Mouse (Mus musculus): ENCODE data around the gene Zfp579. TPM values are rescaled to one million over a fixed set of nuclear protein-coding genes. Genes with fewer than 3 reads are reported as not detected.

Gene Zfp579
- 10 to 100 TPM; 28.9 to 33.0 TPM for total RNA-seq (2021)
- long read RNA-seq, experiment 1, transcript Zfp579-206 (1 exons, 2,489 nt) = minor isoform, 5 of 21 reads
- long read RNA-seq, experiment 1, transcript Zfp579-201 (2 exons, 2,157 nt) = major isoform, 16 of 21 reads
- long read RNA-seq, experiment 1, partial matches to known transcripts = 0 of 21 reads
- long read RNA-seq, experiment 1, other reads (novel, unspliced or antisense) = 0 of 21 reads
- long read RNA-seq, experiment 2, transcript Zfp579-201 (2 exons, 2,157 nt) = minor isoform, 13 of 30 reads
- long read RNA-seq, experiment 2, transcript Zfp579-206 (1 exons, 2,489 nt) = major isoform, 15 of 30 reads
- long read RNA-seq, experiment 2, partial matches to known transcripts = 0 of 30 reads
- long read RNA-seq, experiment 2, other reads (novel, unspliced or antisense) = 2 of 30 reads

DNA sequence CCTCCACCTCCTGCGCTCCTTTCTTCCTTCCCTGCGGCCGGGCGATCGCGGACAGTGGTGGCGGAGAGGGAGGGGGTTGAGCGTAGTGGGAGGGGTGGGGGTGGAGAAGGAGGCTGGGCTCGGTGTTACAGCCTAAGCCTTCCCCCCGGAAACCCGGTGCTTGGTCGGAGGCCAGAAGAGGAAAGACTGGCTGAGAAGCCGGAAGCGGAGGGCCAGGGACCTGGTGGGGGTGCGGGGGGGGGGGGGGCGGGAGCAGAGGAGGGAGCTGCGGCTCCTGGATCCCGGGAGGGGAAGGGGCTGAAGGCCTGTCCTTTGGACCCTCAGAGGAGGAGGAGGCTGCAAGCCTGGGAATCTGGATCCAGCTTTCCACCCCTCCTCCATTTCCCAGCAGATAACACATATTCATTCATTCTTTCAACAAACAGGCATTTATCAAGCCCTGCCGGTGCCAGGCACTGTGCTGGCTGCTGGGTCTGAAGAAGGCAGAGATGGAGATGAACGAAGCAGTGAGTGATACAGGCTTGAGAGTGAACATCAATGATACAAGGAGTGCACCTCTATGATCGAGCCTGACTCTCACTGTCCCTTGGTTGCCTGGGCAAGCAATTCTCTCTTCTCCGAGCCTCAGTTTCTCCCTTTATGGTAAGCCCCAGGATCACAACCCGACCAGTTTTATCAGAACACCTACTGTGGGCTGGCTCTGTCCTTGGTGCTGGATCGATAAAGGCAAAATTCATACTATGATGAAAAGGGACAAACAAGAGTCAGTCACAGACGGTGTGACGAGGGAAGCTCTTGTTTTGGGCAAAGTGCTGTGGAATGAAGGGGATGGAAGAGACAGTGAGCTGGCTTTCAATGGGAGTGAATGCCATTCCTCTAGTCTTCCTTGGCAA, at the start of gene Zfp579:
Zfp579 (minus strand) TSS at position 156 of the 893 bp plus-strand sequence.
- peak within 1 kb of the TSS; percentile 93 for H3K27ac ChIP-seq
- peak; percentile 90 to 95 for DNase-seq (ENCODE audit: extremely low spot score in 1 of 2, low spot score in 2 of 2)
- TF ChIP-seq CTCF (IDR thresholded peaks at IDR 0.05) = no peak
- intact Hi-C loops (cut with DNase I) = loop anchor here (1.0 to 5.0 kb wide), 4 partner anchors 18 to 448 kb away; partner anchors contain the start of genes Fiz1, Zfp524 and Zfp580
- H3K4me3 ChIP-seq = peak within 1 kb of the TSS; percentile 88

- intact Hi-C loops (cut with DNase I) = no loop called here
- no peak for TF ChIP-seq CTCF (IDR thresholded peaks at IDR 0.05)
- Histone ChIP-seq H3K4me3 (no peak overlapping the region), H3K27ac (no peak overlapping the region)
- DNase-seq (ENCODE audit: extremely low spot score in 1 of 2, low spot score in 2 of 2) = no peak
These were observed 49.0 kb upstream of the Zfp579 start for GRCm38 (mm10) chr7:5044981-5045380.

DNA sequence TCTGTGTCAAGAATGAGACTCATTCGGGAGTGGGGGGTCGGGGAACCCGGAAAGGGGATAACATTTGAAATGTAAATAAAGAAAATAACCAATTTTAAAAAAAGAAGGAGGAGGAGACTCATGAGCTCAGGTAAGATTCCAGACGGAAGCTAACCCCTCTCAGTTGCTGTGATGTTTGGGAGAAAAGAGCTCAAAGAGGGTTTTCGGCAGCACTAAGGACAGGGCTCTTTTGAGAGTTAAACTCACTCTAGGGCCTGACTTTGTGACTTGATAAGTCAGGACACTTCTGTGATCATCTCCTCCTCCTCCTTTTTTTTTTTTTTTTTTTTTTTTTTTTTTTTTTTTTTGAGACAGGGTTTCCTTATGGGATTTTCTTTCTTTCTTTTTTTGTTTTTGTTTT, 43.0 kb upstream of the Zfp579 start:
- intact Hi-C loops (cut with DNase I) = loop anchor here (2.0 kb wide), 1 partner anchor 24 kb away; the partner anchor contains the start of genes Fiz1, Gm44973 and Zfp524
- no peak for DNase-seq (ENCODE audit: extremely low spot score in 1 of 2, low spot score in 2 of 2)
- peak overlapping the region; percentile 70 for H3K4me3 ChIP-seq
- no peak for TF ChIP-seq CTCF (IDR thresholded peaks at IDR 0.05)
- peak overlapping the region; percentile 97; the same call in 1 of the 2 replicates for H3K27ac ChIP-seq

- H3K27ac ChIP-seq = peak within 1 kb of the TSS; percentile 97
- no peak; the same call in 1 of the 2 replicates for TF ChIP-seq CTCF (IDR thresholded peaks at IDR 0.05)
- peak; percentile 90 to 93 for DNase-seq (ENCODE audit: extremely low spot score in 1 of 2, low spot score in 2 of 2)
- intact Hi-C loops (cut with DNase I) = loop anchor here (2.0 kb wide), 1 partner anchor 23 kb away; the partner anchor contains the start of genes Fiz1, Gm44973 and Zfp524
- H3K4me3 ChIP-seq = peak within 1 kb of the TSS; percentile 70
These were observed 42.3 kb upstream of the Zfp579 start, which contains the start of gene Zfp784 for GRCm38 (mm10) chr7:5038109-5038732. TSS of gene Zfp784 (minus strand) at chr7:5038446.

DNA sequence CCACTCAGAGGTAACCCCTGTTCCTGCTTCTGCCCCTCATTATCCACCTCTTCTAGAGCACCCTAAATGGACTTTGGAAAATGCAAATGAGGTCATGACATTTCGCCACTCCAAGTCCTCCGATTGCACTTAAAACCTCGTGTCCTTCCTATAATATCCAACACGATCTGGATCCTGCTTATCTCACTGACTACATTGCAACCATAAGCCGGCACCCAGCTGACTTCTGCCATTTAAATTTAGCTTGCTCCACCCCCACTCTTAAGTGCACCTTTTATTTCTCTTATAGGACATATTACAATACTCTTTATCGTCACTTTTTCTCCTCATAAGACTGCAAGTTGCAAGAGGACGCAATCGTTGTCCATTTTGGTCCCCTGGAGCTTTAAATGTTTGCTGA, 41.5 kb upstream of the Zfp579 start:
- DNase-seq (ENCODE audit: extremely low spot score in 1 of 2, low spot score in 2 of 2) = no peak
- no peak for TF ChIP-seq CTCF (IDR thresholded peaks at IDR 0.05)
- peak overlapping the region; percentile 70; the same call in 1 of the 2 replicates for H3K4me3 ChIP-seq
- intact Hi-C loops (cut with DNase I) = loop anchor here (2.0 kb wide), 1 partner anchor 17 kb away; the partner anchor contains the start of genes Ccdc106 and Zfp865
- H3K27ac ChIP-seq = peak overlapping the region; percentile 97

DNA sequence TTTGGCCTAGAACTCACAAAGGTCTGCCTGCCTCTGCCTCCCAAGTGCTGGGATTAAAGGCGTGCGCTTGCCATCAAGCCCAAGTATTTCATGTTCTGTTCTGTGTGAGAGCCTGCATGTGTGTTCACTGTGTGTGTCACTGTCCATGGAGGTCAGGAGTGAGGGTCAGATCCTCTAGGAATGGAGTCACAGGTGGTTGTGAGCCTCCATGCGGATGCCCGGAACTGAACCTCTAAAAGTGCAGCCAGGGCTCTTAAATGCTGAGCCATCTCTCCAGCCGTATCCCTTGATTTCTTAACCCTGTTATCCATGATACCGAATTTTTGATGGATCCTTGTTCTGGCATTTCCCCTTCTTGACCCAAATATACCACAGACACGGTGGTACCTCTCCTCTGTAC, 41.1 kb upstream of the Zfp579 start:
- H3K27ac ChIP-seq = no peak overlapping the region
- H3K4me3 ChIP-seq = no peak overlapping the region
- intact Hi-C loops (cut with DNase I) = loop anchor here (2.0 kb wide), 1 partner anchor 16 kb away; the partner anchor contains the start of genes Ccdc106 and Zfp865

GRCm38 (mm10) chr7:5036136-5036535, 40.2 kb upstream of the Zfp579 start:
- DNase-seq (ENCODE audit: extremely low spot score in 1 of 2, low spot score in 2 of 2) = no peak
- H3K4me3 ChIP-seq = no peak overlapping the region
- no peak for TF ChIP-seq CTCF (IDR thresholded peaks at IDR 0.05)
- intact Hi-C loops (cut with DNase I) = loop anchor here (2.0 kb wide), 1 partner anchor 15 kb away; the partner anchor contains the start of genes Ccdc106 and Zfp865
- H3K27ac ChIP-seq = no peak overlapping the region

More for the DNA sequence above, 41.1 kb upstream of the Zfp579 start:
- TF ChIP-seq CTCF (IDR thresholded peaks at IDR 0.05) = no peak
- no peak for DNase-seq (ENCODE audit: extremely low spot score in 1 of 2, low spot score in 2 of 2)

DNA sequence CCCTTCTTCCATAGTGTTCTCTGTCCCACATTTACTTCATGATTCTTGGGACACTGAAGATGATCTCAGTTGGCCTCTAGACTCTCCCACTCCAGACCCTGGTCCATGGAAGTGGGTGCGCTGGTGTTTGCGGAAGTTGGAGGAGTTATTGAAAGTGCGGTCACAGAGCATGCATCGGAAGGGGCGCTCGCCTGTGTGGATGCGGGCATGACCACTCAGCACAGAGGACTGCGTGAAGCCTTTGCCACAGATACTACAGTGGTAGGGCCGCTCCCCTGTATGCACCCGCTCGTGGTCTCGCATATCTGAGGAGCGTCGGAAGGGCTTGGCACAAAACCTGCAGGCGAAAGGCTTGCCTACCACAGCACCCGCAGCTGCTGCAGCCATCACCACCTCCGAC, 39.7 kb upstream of the Zfp579 start:
- Histone ChIP-seq H3K27ac (no peak overlapping the region), H3K4me3 (no peak overlapping the region)
- no peak for DNase-seq (ENCODE audit: extremely low spot score in 1 of 2, low spot score in 2 of 2)
- intact Hi-C loops (cut with DNase I) = loop anchor here (2.0 kb wide), 1 partner anchor 15 kb away; the partner anchor contains the start of genes Ccdc106 and Zfp865
- TF ChIP-seq CTCF (IDR thresholded peaks at IDR 0.05) = no peak

GRCm38 (mm10) chr7:5033818-5034217, 37.9 kb upstream of the Zfp579 start, which contains the start of gene 4632433K11Rik:
TSS of gene 4632433K11Rik (plus strand) at chr7:5034118.
- intact Hi-C loops (cut with DNase I) = no loop called here
- no peak within 1 kb of the TSS for H3K27ac ChIP-seq
- DNase-seq (ENCODE audit: extremely low spot score in 1 of 2, low spot score in 2 of 2) = no peak
- no peak within 1 kb of the TSS for H3K4me3 ChIP-seq
- no peak for TF ChIP-seq CTCF (IDR thresholded peaks at IDR 0.05)

- DNase-seq (ENCODE audit: extremely low spot score in 1 of 2, low spot score in 2 of 2) = no peak
- TF ChIP-seq CTCF (IDR thresholded peaks at IDR 0.05) = no peak
- intact Hi-C loops (cut with DNase I) = no loop called here
- H3K27ac ChIP-seq = no peak overlapping the region
- no peak overlapping the region for H3K4me3 ChIP-seq
These were observed 35.5 kb upstream of the Zfp579 start for GRCm38 (mm10) chr7:5031496-5031895.

Data from left cerebral cortex, adult 2 months (tissue).